Mouse (Mus musculus) thymus, postnatal 10 days (tissue): ENCODE results near the gene Tubg1.

ENCODE experiments used
- DNase-seq, 2 experiments: peaks; one replicate each; pipeline ENCODE4 v3.0.0; 2021; ENCODE audit warnings: low spot score in 2 of 2

Gene Tubg1

DNA sequence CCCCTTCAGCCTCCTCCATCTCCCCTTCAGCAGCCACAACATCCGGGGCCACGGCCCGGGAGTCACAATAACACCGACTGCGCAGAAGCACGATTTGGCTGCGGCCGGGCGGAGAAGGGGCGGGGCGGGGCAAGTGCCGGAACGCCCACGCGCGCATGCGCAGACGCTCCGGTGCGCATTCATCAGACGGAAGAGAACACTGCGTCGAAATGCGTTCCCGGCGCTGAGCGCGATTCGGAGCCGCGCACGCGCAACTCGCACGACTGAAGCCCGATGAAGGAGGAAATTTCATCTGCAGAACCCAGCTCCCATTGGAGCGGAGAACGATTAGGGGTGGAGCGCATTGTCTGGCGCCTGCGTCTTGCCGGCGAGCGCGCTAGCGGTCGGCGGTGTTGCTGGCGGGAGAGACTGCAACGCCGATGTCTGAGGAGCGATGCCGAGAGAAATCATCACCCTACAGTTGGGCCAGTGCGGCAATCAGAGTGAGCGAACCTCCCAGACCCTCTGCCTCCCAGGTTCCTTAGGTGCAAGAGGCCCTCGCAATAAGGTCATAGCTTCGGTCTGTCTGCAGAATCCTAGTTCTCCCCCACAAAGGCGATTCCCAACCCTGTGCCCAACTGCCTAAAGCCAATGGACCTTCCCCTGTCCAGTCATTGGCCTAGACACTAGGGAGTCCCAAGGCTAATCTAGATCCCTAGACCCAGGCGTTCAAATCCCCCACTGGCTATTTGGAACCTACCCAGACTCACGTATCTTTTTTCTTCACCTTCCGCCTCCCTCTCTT lies at the start of gene Tubg1, which contains the start of gene Retreg3:
TSS of gene Tubg1 (plus strand) at position 178 of the 784 bp plus-strand sequence.
TSS of gene Retreg3 (minus strand) at position 133 of the 784 bp plus-strand sequence.
- DNase-seq: peak; percentile 98 to 100

DNA sequence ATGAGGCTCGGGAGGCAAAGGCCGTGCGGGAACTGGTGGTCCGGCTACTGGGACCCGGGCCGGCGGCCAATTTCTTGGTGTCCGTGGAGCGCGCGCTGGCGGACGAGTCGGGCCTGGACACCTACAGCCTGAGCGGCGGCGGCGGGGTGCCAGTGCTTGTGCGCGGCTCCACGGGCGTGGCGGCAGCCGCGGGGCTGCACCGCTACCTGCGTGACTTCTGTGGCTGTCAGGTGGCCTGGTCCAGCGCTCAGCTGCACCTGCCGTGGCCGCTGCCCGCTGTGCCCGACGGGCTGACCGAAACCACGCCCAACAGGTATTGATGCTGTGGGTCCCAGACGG lies 49.6 kb upstream of the Tubg1 start:
- no peak for DNase-seq

DNA sequence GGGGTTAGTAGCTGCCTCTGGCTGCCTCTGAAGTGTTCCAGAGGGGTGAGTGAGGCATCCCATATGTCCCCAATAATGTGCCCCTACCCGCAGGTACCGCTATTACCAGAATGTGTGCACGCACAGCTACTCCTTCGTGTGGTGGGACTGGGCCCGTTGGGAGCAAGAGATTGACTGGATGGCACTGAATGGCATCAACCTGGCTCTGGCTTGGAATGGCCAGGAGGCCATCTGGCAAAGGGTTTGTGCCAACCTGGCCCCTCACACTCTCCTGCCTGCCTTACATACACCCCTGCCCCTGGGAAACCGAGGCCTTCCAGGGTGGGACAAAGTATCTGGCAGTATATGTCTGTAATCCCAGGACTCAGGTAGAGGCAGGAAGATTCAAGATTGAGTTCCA lies 48.8 kb upstream of the Tubg1 start:
- no peak for DNase-seq

DNA sequence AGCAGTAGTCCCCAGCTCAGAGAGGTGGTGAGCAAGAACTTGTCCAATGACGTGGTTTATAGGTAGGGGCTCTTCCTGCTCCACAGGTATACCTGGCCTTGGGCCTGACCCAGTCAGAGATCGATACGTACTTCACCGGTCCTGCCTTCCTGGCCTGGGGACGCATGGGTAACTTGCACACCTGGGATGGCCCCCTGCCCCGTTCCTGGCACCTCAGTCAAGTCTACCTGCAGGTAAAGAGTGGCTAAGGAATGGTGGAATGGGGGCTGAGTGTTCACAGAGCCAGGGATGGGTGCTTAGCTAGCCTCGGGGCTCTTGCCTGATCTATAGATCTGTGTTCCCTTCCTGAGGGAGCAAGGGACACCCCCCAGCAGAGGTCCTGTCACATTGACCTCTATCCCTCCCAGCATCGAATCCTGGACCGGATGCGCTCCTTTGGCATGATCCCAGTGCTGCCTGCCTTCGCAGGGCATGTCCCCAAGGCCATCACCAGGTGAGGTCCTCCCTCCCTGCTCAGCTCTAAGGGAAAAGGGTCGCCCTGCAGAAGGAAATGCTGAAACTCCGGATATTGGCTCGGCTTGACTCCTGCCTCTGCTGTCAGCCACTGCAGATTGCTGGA lies 47.8 kb upstream of the Tubg1 start:
- DNase-seq: no peak

DNA sequence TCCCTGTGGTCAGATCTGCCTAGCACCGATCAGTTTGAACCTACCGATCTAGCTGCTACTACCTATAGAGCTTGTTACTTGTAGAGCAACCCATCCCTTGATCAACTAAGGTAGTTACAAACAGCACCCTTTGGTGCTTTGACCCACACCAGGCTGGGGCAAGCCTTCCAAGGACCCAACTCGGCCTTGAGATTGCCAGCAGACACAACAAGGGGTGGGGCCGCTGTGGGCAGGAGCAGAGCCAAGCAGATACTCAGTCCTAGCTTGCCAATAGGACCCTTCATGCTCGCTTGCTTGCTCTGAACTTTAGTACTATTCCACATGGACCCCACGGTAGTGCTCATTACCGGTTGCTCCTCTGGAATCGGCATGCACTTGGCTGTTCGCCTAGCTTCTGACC lies 41.6 kb upstream of the Tubg1 start, which contains the start of gene Hsd17b1:
TSS of gene Hsd17b1 (plus strand) at position 291 of the 400 bp plus-strand sequence.
- DNase-seq: no peak

DNA sequence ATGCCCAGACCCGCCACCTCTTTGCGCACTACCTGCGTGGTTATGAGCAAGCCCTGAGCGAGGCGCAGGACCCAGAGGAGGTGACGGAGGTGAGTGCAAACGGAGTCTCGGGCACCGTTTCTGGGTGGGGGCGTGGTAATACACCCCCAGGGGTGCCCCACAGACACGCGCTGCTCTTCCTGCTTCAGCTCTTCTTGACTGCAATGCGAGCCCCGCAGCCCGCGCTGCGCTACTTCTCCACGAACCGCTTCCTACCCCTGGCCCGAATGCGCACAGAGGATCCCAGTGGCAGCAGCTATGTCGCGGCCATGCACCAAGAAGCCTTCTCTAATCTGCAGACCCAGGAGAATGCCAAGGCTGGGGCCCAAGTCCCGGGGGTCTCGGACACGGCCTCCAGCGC lies 40.0 kb upstream of the Tubg1 start:
- peak in 1 of 2 experiments; percentile 47 for DNase-seq

DNA sequence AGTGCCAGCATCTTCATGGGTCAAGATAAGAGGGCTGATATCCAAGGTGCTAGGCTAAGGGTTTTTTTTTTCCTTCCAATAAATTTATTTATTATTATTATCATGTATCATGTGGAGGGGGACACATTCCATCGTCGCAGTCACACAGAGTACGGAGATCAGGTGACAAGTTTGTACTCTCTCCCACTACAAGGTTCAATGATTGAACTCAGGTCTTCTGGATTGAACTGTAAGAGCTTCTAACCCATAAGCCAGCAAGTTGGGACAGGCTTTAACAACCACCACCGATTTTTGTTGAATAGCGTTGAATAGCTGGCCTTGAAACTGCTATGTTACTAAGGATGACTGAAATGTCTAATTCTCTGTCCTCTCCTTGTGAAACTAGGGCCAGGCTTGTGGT lies 39.3 kb upstream of the Tubg1 start:
- DNase-seq: no peak

DNA sequence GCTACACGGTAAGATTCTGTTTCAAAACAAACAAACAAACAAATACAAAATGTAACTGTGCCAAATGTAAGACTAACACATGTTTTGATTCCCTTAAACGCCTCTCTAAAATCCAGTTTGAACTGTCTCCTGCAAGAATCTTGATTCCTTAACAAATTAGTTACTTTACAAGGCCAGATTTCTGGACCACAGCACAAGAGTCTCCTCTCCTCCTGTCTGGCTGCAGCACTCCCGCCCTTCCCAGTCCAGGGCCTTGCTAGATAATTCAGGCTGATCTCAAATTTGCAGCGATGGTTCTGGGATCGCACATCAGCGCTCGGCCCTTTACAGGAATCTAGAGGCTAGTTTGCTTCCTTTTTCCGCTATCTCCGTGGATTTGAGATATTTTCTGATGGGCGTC lies 38.1 kb upstream of the Tubg1 start:
- DNase-seq: no peak

DNA sequence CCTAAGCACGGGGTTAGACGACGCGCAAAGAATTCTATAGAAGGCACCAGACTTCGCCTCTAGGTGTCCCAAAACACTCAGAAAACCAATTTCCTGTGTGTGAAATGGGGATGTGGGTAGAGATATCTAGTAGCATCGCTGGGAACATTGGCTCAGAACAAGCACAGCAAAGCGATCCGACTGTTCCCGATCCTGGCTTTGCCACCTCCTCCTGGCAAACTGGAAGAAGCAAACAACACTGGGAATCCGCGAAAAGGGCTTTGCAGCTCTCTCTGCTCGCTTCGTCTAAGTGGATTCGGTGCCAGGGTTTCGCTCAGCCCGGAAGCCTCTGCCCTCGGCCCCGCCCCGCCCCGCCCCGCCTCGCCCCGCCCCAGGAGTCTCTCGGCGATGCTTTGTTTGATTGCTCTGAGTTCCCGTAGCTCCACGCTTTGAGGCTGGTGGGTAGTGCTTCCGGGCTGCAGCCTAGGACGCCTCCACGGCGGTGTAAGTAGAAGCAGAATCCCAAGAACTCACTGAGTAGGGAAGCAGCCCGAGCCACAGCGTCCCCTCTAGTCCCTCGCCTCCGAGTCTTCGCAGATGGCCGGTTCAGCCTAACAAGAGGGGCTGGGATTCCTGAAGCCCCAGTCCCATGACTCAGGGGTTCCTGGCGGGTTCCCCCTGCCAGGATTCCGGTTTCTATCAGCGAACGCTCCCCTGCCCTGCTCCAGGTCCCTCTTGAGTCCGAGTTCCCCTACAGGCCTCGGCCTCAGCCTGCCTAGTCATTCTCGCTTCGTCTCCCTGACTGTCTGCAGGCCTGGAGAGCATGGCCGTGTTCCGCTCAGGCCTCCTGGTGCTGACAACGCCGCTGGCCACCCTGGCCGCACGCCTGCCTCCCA lies 37.3 kb upstream of the Tubg1 start, which contains the start of gene Coasy:
TSS of gene Coasy (plus strand) at position 358 of the 875 bp plus-strand sequence.
- peak; percentile 79 to 80 for DNase-seq

DNA sequence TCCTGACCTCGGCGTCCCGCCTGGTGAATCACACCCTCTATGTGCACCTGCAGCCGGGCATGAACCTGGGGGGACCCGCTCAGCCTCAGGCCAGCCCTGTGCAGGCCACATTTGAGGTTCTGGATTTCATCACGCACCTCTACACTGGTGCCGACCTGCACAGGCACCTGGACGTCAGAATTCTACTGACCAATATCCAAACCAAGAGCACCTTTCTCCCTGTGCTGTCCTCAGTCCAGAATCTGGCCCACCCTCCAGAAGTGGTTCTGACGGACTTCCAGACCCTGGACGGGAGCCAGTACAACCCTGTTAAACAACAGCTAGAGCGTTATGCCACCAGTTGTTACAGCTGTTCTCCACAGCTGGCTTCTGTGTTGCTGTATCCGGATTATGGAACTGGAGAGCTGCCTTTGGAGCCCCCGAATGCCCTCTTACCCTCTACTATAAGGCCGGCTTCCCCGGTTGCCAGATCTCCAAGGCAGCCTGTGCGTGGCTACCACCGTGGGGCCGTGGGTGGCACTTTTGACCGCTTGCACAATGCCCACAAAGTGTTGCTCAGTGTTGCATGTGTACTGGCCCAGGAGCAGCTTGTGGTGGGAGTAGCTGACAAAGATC lies 36.5 kb upstream of the Tubg1 start:
- no peak for DNase-seq

DNA sequence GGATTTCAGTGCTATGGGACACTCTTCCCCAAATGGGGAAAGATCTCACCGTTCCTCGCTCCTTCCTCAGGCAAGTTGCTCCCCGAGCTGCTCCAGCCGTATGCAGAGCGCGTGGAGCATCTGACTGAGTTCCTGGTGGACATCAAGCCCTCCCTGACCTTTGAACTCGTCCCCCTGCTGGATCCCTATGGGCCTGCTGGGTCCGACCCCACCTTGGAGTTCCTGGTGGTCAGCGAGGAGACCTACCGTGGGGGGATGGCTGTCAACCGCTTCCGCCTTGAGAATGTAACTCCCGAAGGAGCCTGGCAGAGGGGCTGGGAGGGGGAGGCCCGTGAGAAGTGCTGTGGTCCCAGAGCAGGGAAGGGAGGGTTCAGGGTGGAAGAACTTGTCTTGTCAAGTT lies 35.5 kb upstream of the Tubg1 start:
- no peak for DNase-seq

DNA sequence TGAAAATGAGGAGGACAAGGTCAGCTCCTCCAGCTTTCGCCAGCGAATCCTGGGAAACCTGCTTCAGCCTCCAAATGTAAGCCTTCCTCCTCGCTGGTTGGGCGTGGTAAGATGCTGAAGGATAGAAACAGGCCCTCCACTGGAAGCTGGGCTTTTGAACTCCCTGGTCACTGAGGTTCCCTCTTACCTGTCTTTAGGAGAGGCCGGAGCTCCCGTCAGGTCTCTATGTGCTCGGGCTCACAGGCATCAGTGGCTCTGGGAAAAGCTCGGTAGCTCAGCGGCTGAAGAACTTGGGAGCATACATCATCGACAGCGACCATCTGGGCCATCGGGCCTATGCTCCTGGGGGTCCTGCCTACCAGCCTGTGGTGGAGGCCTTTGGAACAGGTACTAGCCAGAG lies 34.9 kb upstream of the Tubg1 start:
- DNase-seq: no peak

DNA sequence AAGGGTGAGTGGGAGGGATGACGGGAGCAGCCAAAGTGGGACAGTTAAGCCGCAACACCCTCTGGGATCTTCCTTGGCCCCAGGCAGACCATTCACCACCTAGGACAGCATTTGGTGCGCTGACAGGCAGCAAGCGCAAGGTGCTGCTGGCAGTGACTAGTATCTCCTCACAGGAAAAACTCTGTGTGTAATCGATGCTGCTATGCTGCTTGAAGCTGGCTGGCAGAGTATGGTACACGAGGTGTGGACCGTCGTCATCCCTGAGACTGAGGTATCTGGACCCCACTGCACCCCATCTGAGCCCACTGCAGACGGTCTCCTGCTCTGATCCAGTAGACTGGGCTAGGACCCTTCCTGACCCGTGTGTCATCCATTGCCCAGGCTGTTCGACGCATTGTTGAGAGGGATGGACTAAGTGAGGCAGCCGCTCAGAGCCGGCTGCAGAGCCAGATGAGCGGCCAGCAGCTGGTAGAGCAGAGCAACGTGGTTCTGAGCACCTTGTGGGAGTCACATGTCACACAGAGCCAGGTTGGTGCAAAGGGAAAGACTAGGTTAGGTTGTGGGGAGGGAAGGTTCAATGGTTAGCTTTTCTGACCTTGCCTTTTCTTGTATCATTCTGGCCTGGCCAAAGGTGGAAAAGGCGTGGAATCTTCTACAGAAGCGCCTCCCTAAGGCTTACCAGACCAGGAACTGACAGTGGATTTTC lies 34.0 kb upstream of the Tubg1 start:
- no peak for DNase-seq

DNA sequence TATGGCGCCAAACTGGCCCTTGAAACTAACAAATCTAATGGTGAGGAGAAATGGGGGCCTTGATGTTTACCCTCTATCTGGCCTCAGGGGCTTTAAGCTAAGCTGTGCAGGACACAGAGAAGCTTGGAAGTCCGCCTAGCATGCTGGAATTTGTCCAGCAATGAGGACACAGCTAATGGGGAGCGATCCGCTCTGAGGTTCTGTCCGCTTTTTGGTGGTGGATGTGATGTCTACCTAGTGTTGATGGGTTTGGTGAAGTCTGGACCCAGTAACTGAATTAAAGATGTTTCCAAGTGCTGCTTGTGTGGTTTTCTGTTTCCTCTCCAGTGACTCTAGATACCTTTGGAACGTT lies 33.4 kb upstream of the Tubg1 start:
- no peak for DNase-seq

DNA sequence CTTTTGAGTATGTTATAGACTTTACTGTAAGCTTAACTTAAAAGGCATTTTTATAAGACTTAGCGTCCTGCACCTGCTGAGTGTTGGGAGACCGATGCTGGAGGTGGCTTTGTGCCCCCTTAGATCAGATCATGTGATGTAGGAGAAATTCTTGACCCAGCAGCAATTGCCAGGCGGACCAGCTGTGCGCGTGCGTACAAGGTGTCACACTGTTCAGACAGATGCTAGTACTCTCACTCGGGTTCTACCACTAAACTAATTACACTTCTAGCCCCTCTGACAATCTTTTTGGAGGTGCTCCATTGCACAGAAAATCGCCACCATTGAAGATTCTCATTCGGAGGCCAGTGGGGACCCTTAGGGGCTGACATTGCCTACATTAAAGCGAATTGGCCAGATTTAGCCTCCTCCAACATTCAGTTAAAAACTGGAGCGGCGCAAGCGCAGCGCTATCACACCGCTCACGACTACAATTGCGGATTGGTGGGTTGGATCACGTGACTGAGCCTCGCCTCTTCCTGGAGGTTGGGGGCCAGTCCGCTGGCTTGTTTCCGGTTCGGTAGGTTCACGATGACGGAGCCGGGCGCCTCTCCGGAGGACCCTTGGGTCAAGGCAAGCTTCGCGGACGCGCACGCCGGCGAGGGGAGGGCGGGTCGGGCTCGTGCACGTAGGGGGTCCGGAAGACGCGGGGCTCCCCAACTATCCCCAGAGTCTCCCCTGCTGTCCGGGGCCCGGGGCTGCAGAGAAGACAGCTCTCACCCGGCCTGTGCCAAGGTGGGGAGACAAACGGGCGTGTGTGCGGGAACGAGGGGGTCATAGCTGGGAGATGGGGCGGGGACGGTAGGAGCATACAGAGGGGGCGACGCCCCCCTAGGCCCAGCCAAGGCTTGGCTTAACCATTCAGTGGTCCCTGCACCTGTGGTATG lies 32.7 kb upstream of the Tubg1 start, which contains the start of gene Mlx:
TSS of gene Mlx (plus strand) at position 522 of the 926 bp plus-strand sequence.
- peak; percentile 81 to 84 for DNase-seq

DNA sequence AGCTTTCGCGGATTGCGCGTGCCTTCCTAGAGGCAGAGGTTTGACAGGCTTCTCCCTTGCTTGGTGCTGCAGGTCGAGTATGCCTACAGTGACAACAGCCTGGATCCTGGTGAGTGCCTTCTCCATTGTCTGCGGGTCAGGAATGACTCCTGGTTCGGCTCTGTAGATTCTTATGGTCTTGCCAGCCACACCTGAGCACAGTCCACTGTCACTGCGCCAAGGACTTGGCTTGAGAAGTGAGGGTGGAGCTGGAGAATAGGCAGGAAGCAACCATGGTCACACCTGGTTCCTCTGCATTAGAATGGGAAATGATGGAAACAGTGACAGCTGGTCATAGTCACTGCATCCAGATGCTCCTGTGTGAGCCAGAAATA lies 32.1 kb upstream of the Tubg1 start:
- no peak for DNase-seq

DNA sequence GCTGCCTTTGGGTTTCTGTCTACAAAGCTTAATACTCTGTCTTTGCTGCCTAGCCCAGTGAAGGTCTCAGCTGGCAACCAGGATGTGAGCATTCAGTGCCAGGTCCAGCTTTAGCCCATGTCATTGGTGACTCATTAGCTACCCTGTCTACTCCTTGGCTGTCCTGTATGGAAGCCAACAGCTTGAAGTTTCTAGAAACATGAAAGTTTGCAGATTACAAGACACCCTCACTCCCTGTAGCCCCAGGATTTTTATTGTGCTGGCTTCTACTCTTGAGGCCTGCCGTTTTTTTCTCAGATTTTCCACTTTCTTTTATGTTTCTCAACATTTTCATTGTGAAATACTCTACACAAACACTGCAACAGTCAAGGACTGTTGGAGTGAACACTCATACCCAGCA lies 29.8 kb upstream of the Tubg1 start:
- no peak for DNase-seq

DNA sequence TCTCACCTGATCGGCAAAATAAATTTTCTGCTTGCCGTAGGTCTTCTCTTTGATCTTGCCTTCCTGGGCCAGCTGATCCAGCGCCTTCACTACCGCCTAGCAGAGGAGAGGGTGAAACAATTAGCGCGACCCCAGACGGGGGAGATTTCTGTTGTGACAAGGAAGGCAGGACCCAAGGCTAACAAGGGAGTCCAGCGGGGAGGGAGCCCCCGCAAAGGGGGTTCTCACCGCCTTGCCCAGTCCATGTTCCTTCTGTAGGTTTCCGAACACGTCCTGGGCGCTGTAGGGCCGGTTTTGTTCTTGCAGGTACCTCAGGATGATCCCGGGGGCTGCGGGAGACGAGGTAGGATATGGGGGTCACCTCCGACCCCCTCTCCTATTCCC lies 24.8 kb upstream of the Tubg1 start:
- DNase-seq: no peak

DNA sequence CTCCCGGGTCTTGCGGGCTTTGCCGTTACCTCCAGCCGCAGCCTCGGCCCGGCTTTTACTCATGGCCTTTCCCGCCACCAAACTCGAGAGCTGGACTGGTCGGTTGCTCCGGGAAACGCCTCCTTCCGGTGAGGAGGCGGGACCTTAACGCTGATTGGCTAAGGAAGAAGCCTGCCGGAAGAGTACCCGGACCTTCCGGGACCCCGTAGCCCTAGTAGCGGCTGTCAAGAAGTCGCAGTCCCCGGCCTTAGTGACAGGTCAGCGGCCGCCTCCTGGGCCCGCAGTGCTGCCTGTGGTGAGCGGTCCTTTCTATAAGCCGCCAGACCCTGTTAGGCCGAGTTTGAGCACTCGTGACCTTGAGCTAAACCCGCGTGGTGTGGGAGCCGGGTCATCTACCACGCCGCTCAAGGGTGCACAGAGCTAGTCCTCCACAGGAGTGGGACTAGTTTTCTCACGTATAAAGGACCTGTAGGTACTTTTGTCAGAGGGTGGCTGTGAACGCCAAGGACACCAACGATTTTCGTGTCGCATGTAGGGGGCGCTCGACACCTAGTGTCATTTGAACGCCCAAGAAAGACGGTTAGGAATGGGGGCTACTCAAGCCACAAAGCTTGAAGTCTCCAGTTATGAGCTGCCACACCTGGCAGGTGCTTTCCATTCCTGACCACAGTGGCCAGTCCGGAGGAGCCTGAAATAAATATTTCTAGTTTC lies 24.3 kb upstream of the Tubg1 start, which contains the start of gene Psmc3ip:
TSS of gene Psmc3ip (minus strand) at position 123 of the 711 bp plus-strand sequence.
- peak; percentile 85 to 89 for DNase-seq
